ENCODE assay signal across 10 mouse cellular contexts in genomic region chr7:111126636-111127395, GRCm38 (mm10).
"Had no signal": no experiment of that assay in that cellular context is flagged by ENCODE, and none has a peak within 500 bp of the region (broad histone marks: within the 10 kb centered on the region; RNA-seq: fewer than 3 reads in every experiment).

No protein-coding gene starts in this region.

- H3K4me3 ChIP-seq: limb, embryonic 15.5 days; liver, embryonic 12.5 days; midbrain, embryonic 13.5 days; myocyte; neural tube, embryonic 15.5 days had no signal

- DNase-seq: kidney, adult 8-10 months; kidney, postnatal 25 days; layer of hippocampus, postnatal 36 days; thymus, postnatal 4 days had no signal

- H3K9me3 ChIP-seq: limb, embryonic 15.5 days; liver, embryonic 12.5 days; midbrain, embryonic 13.5 days; neural tube, embryonic 15.5 days had no signal

- H3K27ac ChIP-seq: limb, embryonic 15.5 days; liver, embryonic 12.5 days; midbrain, embryonic 13.5 days; neural tube, embryonic 15.5 days; stomach, postnatal 0 days had no signal

- H3K9ac ChIP-seq: limb, embryonic 15.5 days; liver, embryonic 12.5 days; midbrain, embryonic 13.5 days; neural tube, embryonic 15.5 days had no signal

- H3K27me3 ChIP-seq: limb, embryonic 15.5 days; midbrain, embryonic 13.5 days; neural tube, embryonic 15.5 days had no signal

- H3K4me2 ChIP-seq: limb, embryonic 15.5 days; liver, embryonic 12.5 days; midbrain, embryonic 13.5 days; neural tube, embryonic 15.5 days had no signal

- H3K36me3 ChIP-seq: limb, embryonic 15.5 days; liver, embryonic 12.5 days; midbrain, embryonic 13.5 days; neural tube, embryonic 15.5 days had no signal

- ATAC-seq: liver, embryonic 12.5 days; midbrain, embryonic 13.5 days had no signal
